Mouse (Mus musculus) brain, adult 2 months (tissue): ENCODE measurements around the gene Med1.

Experiments
- DNase-seq: peaks from one replicate; pipeline ENCODE4 v3.0.0; 2011; ENCODE audit warnings: low read depth, low spot score

Gene Med1

DNA sequence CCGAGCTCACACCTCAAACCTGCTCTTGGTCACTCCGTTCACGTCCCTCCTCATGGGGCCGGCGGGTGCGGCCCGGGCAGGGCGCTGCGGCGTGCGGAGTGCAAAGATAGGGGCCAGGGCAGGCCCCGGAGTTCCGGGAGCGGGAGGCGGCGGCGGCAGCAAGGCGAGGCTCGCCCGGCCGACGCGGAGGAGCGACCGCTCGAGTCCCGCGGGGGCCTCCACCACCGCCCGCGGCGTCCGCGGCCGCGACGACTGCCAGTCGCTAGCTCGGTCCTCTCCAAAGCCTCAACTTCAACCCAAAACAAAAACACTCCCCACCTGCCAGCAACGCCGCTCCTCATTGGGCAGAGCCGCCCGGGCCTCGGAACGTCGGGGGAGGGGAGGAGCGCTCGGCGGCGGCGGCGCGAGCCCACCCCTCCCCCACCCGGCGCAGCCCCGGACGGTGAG, 43.8 kb downstream of the Med1 start:
- DNase-seq, result peak; percentile 96

DNA sequence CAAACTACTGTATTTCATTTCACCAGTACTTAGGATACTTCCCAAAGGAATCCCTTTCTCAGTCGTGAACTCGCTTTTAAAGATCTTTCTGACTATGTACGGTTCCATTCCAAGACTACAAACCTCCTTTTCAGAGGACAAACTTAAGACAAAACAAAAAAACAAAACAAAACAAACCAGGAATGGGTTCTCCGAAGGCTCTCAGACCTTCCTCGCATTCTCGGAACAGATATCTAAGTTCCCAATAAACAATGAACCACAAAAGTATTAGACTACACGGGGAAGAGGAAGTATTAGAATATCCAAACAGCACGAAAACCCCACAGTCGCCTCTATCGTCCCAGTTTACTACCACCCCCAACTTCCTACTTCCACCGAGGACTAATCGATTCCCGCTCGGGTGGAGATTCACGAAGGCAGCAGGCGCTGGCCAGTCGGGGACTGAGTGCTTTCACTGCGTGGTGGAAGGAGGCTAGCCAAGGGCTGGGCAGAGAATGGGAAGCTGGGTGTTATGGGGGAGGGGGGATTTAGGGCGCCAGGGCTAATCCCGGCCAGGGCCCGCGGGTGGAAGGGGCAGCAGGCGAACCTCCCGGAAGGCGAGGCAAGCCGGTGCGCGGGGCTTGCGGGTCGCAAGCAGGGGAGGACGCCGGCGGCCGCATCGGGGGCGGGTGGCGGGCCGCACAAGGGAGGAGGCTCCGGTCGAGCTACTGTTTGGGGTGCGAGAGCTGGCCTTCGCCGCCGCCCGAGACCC, 44.4 kb downstream of the Med1 start:
- peak; percentile 57 for DNase-seq

DNA sequence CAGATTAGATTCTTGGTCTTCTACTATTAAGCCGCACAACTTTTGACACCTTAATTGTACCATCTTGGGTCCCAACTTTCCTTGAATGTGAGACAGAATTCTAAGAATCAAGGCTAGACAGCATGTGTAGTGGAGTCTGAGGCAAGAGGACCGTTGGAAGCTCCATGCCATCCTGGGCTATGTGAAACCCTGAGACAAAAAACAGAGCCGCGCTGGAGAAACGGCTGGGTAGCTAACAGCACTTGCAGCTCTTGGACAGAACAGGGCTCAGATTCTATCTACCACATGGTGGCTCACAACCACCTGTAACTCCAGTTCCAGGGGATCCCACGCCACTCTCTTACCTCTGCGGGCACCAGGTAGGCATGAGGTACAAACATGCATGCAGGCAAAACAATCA, 47.2 kb downstream of the Med1 start:
- no peak for DNase-seq

DNA sequence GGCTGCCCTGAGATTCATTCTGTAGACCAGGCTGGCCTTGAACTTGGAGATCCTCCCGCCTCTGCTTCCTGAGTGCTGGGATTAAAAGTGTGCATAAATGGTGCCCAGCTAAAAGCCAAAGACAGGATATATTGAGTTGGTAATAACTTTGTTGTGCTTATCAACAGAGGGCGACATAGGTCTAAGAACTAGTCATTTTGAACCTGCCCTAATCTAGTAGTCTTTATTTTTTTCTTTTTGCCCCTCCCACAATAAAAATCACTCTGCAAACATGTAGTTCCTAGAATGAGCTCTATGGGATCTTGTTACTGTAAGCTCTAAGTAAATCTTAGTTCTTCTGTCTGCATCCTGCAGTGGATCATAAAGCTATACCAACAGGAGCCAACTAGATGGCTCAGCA, 50.5 kb downstream of the Med1 start:
- DNase-seq, result no peak

- DNase-seq, result no peak
Measured at GRCm38 (mm10) chr11:98138894-98139293, 54.2 kb downstream of the Med1 start.

- DNase-seq, result no peak
Measured at GRCm38 (mm10) chr11:98137836-98138235, 55.3 kb downstream of the Med1 start.

DNA sequence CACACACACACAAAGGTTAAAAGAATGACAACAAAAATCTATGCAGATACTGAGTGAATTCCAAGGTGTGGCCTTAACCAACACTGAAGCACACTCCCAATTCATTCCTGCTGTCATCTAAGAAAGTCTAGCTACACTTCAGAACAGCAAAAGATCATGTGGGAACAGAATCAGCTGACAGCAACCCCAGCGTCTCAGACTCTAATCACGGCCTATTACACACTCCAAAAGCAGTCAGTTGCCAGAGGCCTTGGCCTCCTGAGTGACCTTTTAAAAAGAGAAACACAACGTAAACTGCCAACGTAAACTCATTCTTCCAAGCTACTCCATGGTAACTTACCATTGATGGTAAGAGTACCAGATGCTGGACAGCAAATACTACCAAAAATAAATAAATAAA, 58.1 kb downstream of the Med1 start:
- no peak for DNase-seq

DNA sequence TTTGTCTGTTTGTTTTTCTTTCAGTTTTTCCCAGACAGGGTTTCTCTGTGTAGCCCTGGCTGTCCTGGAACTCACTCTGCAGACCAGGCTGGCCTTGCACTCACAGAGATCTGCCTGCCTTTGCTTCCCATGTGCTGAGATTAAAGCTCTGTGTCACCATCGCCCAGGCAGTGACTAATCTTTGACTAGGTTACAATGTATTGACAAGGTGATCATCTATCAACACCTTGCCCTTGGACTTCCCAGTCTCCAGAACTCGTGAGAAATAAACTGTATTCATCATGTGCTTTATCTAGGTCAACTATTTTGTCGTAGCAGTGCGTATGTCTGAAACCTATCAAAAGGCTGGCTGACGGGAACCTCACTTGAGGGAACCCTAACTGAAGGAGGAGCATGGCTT, 69.7 kb downstream of the Med1 start:
- DNase-seq, result no peak

GRCm38 (mm10) chr11:98114363-98114762, 78.7 kb downstream of the Med1 start:
- peak; percentile 25 for DNase-seq

DNA sequence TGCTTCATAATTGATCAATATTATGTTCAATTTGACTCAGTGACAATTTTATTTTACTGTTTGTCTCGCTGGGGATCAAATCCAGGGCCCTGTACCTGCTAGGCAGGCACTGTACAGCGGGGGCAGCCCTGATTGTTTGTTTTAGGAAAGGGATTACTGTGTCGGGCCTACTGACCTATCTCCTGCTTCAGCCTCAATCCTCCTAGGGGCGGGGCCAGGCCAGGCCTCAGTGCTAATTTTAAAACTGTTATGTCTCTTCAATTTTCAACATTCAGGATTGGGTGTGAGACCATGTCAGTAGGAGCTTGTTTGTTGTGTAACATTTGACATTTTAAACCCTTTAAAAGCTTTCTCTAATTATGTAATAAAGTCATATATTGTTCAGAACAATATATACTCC, 79.6 kb downstream of the Med1 start:
- DNase-seq, result no peak

DNA sequence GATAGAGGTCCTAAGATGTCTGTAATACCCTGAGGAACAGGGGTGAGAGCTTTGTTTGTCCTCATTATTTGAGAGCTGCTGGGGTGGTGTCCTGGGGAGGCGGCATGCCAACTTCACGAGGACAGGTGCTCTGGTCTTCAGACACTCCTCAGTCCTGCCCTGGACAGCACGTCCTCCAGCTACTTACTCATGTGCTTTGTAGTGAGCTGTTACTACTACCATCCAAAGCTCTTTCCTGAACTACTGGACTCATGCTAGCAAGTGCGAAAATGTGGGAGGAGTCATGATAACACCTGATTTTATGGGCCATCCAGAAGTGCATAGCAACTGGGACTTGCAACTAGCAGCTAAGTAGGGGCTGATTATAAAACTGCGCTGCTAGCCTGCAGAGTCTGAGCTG, 83.4 kb downstream of the Med1 start:
- DNase-seq, result no peak
